Mouse (Mus musculus): ENCODE results near the gene Miga2.

DNA sequence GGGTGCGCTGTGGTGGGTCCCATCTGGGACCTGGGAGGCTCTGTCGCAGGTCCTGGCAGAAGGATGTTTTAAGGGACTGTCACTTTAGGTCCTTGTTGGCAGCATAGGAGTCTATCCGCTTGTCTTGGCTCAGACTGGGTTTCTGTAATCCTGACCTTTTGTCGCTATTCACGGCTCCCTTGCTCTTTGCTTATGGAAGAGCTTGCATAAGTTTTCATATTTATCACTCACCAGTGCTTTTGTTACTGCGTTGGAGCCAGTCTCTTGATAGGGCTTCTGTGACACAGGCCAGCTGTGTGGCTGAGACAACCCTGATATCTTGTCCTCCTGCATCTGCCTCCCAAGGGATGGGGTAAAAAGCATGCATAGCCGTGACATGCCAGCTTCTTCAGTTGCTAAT, 15.3 kb downstream of the Miga2 start:
- TF ChIP-seq CTCF (IDR thresholded peaks at IDR 0.05; ENCODE audit: low read depth), result no peak
- no peak for TF ChIP-seq EP300 (optimal IDR thresholded peaks at IDR 0.05)

Measured in stomach, postnatal 0 days (tissue).